In the genomic region with DNA sequence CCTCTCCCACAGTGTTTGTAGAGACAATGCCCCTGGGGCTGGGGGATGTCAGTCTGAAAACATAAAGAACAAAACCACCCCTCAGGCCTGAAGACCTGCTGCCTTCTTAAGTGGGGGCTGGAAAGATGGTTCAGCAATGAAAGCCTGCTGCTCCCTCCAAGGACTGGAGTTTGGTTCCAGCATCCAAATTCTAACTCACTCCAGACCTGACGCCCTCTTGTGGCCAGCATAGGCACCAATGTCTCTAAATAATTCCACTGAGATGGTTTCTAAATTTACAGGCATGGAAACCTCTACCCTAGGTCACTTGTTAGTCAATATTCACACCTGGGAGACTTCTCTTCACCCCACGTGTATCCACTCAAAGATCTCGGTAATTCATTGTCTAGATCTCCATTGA, we compare ENCODE assay signal across 11 mouse cellular contexts. TPM values are rescaled to one million over a fixed set of nuclear protein-coding genes. Genes with fewer than 3 reads are reported as not detected.
DNase-seq lines count a peak whose midpoint lies in the region; ATAC-seq and TF ChIP-seq lines count a peak whose summit lies in the region.
"Had no signal": no experiment of that assay in that cellular context is flagged by ENCODE, and none has a peak within 500 bp of the region (broad histone marks: within the 10 kb centered on the region; RNA-seq: fewer than 3 reads in every experiment).

No protein-coding gene starts in this region.

- no peak overlapping the region for H3K4me3 ChIP-seq in layer of hippocampus, adult 2 months
- H3K4me3 ChIP-seq in hindbrain, embryonic 13.5 days, result no peak overlapping the region
- H3K4me3 ChIP-seq: lung, embryonic 15.5 days had no signal

- WGBS in hindbrain, embryonic 13.5 days, result 34% methylated on average over 3 of the region's 3 CpGs

- no peak overlapping the region for H3K9ac ChIP-seq in hindbrain, embryonic 13.5 days
- H3K9ac ChIP-seq: lung, embryonic 15.5 days had no signal

- H3K36me3 ChIP-seq in hindbrain, embryonic 13.5 days, result no peaks in the 10 kb centered on the region
- H3K36me3 ChIP-seq: lung, embryonic 15.5 days had no signal

- H3K27me3 ChIP-seq in hindbrain, embryonic 13.5 days, result no peaks in the 10 kb centered on the region
- H3K27me3 ChIP-seq: lung, embryonic 15.5 days had no signal

- H3K27ac ChIP-seq in layer of hippocampus, adult 2 months, result no peak overlapping the region
- no peak overlapping the region for H3K27ac ChIP-seq in hindbrain, embryonic 13.5 days
- H3K27ac ChIP-seq: lung, embryonic 15.5 days had no signal

- no peaks in the 10 kb centered on the region for H3K9me3 ChIP-seq in hindbrain, embryonic 13.5 days
- H3K9me3 ChIP-seq: lung, embryonic 15.5 days had no signal

- no peak for ATAC-seq in hindbrain, embryonic 13.5 days (ENCODE audit: low FRiP score)

- H3K4me2 ChIP-seq in hindbrain, embryonic 13.5 days, result no peak overlapping the region
- H3K4me2 ChIP-seq: lung, embryonic 15.5 days had no signal

- H3K4me1 ChIP-seq in hindbrain, embryonic 13.5 days (replicated peaks), result 0 out of 2 replicates have a peak, but pooled peaks cover 4% of the 10 kb centered on the region

- peak; percentile 26 to 31 for DNase-seq in cerebellum, adult 18-20 months
- no peak for DNase-seq in cerebellum, adult 11-12 months
- DNase-seq in layer of hippocampus, adult 2 months (ENCODE audit: low spot score in 2 of 2), result peak in 1 of 2 experiments; percentile 49
- no peak for DNase-seq in layer of hippocampus, adult 9-11 months
- DNase-seq in ES-CJ7 (ENCODE audit: low read depth, low spot score), result peak; percentile 56
- DNase-seq in embryo, embryonic 11.5 days (ENCODE audit: low read depth, low spot score), result peak; percentile 20
- peak; percentile 45 for DNase-seq in retina, postnatal 1 day

- TF ChIP-seq CTCF in layer of hippocampus, adult 2 months (conservative IDR thresholded peaks at IDR 0.05), result peak; percentile 81

RNA-seq across cellular contexts. Expression of a gene that starts 18.4 kb away (rescaled TPM):
- total RNA-seq in layer of hippocampus, adult 2 months (2021), result not detected
- not detected in 2 replicates for polyA plus RNA-seq in hindbrain, embryonic 13.5 days (2015; fragmentation: Nextera tagmentation; extraction: Ambion mirVana)
- polyA plus RNA-seq: gonadal fat pad, adult 2 months; lung, embryonic 15.5 days; stomach, embryonic 16.5 days had no signal

RNA-seq across cellular contexts. Expression of a gene that starts 19.8 kb away (rescaled TPM):
- total RNA-seq in layer of hippocampus, adult 2 months (2021), result under 1 TPM; 0.26 to 0.32 TPM
- polyA plus RNA-seq in hindbrain, embryonic 13.5 days (2015; fragmentation: Nextera tagmentation; extraction: Ambion mirVana), result not detected in 2 replicates
- polyA plus RNA-seq: lung, embryonic 15.5 days; stomach, embryonic 16.5 days had no signal

RNA-seq across cellular contexts. Expression of a gene that starts 21.7 kb away (rescaled TPM):
- not detected for total RNA-seq in layer of hippocampus, adult 2 months (2021)
- polyA plus RNA-seq in hindbrain, embryonic 13.5 days (2015; fragmentation: Nextera tagmentation; extraction: Ambion mirVana), result not detected in 2 replicates
- polyA plus RNA-seq: lung, embryonic 15.5 days; stomach, embryonic 16.5 days had no signal

Comparison
In these comparisons a context has a peak if more than half of its experiments do, and no peak if none do; other contexts are left out.
1. DNase-seq: peak in cerebellum, adult 18-20 months (2 of 2), ES-CJ7 (single experiment), embryo, embryonic 11.5 days (single experiment) and retina, postnatal 1 day (single experiment); none in cerebellum, adult 11-12 months (single experiment) and layer of hippocampus, adult 9-11 months (single experiment).